Mouse (Mus musculus) left cerebral cortex, adult 18-20 months (tissue): Measurements from ENCODE around the gene Clcn2. TPM values are rescaled to one million over a fixed set of nuclear protein-coding genes. Genes with fewer than 3 reads are reported as not detected.
A peak's percentile ranks its signal among the peaks of the same experiment; 100 is the strongest.

ENCODE experiments used
- DNase-seq, 2 experiments: peaks; one replicate each; pipeline ENCODE4 v3.0.0; 2021 to 2022; ENCODE audit warnings: low spot score in 2 of 2, mixed read lengths in 1 of 2
- total RNA-seq, 2 experiments: library from RNA; stranded (reverse); gene quantifications; 2 replicates each; pipeline ENCODE4 v1.2.3; 2021

Gene Clcn2
- total RNA-seq, 2 experiments from 2014 or later = 54.8 to 67.2 TPM

- DNase-seq = peak; percentile 67 to 68
Observed at GRCm38 (mm10) chr16:20702522-20702893, 15.0 kb downstream of the Clcn2 start.

DNA sequence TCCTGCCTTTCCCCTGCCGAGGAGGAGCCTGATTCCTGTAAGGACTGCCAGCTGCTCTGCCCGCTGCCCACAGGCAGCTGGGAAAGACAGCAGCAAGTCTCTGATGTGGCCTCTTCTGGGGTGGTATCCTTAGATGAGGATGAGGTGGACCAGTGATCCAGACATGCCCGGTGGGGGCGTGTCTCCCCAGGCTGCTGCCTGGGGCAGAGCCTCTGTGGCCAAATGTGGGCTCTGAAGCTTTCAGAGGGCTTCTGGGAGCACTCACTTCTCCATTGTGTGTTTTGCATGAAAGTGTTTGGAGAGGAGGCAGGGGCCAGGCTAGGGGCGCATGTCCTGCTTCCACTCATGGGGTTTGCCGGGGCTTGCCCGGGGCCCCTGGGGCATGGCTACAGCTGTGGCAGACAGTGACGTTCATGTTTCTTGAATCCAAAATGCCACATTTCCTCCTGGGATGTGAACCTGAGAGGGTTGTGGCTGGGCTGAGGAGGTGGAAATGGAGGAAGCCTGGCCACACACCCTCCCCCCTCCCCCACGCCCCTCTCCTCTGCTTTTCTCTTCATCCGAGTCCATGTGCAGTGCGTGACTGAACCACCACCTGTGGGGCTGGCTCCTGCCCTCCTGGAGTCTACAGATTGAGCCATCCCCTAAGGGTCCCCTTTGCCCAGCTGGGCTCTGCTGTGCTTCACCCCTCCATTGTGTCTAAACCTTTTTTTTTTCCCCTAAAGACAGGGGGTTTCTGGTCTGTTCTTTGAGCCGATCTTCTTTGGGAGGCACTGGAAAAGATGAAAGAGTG, 15.6 kb downstream of the Clcn2 start:
- no peak for DNase-seq

GRCm38 (mm10) chr16:20701316-20701715, 16.2 kb downstream of the Clcn2 start:
- no peak for DNase-seq

DNA sequence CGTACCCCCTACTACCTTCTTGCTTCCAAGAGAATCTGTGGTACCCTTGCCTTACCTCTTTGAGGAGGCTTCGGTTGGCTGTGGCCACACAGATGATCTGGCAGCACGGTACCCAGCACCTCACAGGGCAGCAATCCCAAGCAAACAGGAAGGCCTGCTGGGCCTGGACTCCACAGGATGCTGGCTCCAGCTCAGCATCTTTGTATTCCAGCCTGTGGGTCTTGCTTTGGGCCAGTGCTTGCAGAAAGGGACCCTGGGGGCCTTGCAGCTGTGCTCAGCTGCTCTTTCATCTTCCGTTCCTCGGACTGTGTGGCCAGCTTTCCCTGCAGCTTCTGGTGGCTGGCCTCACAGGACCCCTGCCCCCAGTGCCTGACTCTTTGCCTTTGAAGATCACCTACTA, 17.5 kb downstream of the Clcn2 start:
- no peak for DNase-seq

- DNase-seq = no peak
Observed at GRCm38 (mm10) chr16:20699266-20699665, 18.3 kb downstream of the Clcn2 start.

DNA sequence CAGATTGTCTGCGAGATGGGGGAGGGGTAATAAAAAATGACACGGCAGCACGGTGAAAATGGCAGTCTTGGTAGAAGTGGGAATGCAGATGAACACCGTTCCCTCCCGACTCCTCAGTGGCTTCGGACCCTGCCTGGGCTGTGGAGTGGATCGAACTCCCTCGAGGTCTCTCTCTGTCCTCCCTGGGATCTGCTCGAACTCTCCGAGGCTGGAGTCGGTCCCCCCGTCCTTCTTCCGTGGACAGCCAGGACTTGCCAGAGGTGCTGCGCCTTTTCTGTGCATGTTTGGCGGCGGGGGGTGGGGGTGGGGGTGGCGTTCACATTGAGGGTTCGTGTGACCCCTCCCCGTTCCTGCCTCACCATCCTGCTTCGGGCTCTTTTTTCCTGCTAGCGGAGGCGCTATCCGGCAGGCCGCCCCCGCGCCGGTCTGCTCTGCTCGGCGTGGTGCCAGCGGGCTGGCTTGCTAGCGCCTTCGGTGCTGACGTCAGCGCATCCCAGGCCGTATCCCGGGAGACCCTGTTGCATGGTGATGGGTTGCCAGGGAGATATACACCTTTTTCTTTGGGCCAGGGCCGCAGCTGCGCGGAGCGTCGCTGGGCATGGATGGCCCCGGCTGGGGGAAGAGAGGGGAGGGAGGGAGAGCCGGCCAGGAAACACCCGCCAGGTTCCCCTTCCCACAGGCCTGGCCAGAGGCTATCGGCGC, 21.8 kb downstream of the Clcn2 start:
- DNase-seq = peak; percentile 98

DNA sequence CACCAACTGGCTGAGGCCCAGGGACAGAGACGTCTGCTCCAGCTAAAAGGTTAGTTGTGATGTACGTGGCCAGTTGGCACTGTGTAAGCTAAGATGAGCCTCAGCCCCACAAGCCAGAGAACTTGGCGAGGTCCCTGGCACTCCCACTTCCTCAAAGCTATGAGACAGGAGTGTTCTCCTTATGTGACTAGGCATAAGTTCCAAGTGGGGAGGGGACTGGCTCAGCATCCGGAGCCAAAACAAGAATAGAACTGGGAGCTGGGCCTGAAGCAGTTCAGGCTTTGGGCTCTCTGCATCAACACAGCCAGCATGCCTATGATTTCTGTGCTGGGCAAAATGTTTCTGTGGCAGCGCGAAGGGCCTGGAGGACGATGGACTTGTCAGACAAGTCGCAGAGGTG, 22.8 kb downstream of the Clcn2 start:
- DNase-seq = peak; percentile 71 to 76

- peak; percentile 95 for DNase-seq
Observed at GRCm38 (mm10) chr16:20693111-20693701, 24.3 kb downstream of the Clcn2 start, which contains the start of gene Fam131a. TSS of gene Fam131a (plus strand) at chr16:20693241.

GRCm38 (mm10) chr16:20692241-20692965, 25.1 kb downstream of the Clcn2 start:
- DNase-seq = peak in 1 of 2 experiments; percentile 17

- no peak for DNase-seq
Observed at GRCm38 (mm10) chr16:20691617-20692016, 25.9 kb downstream of the Clcn2 start.

- DNase-seq = no peak
Observed at GRCm38 (mm10) chr16:20690774-20691173, 26.8 kb downstream of the Clcn2 start.

GRCm38 (mm10) chr16:20677974-20678675, 39.4 kb downstream of the Clcn2 start:
- peak; percentile 74 to 86 for DNase-seq

GRCm38 (mm10) chr16:20677380-20677779, 40.2 kb downstream of the Clcn2 start:
- DNase-seq = no peak

GRCm38 (mm10) chr16:20676702-20677101, 40.8 kb downstream of the Clcn2 start:
- DNase-seq = no peak

DNA sequence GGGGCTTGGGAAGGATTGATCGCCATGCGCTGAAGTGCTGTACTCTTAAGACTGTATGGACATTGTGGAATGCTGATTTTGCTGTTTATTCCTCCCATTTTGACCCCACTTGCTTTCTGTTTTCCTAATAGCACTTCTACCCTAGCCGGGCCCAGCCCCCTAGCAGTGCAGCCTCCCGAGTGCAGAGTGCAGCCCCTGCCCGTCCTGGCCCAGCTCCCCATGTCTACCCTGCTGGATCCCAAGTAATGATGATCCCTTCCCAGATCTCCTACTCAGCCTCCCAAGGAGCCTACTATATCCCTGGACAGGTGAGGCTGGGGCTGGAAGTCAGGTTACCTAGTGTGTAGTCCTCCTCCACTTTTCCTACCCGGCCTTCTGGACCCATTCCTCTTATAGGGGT, 42.3 kb downstream of the Clcn2 start:
- no peak for DNase-seq

DNA sequence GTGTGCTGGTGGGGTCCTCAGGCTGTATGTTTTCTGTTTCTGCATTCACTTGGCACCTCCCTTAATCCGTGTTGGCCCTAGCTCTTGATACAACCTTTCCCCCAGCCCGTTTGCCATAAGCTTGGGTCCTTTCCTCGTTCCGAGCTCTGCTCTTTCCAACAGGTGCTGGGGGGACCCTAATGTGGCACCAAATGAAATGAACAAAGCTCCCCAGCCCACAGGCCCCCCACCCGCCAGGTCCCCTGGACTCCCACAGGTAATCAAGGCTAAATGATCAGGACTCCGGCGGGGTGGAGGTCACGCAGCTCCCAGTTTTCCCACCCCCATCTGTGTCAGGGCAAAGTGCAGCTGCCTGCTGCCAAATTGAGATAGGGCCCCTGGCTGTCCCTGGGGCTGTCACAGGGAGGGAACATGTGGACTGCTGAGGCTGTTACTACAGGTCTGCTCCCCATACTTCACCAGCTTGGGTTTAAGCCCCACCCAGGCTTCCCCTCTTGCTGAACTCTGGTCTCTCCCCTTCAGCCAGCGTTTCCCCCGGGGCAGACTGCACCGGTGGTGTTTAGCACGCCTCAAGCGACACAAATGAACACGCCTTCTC, 43.7 kb downstream of the Clcn2 start:
- no peak for DNase-seq

- peak in 1 of 2 experiments; percentile 34 for DNase-seq
Observed at GRCm38 (mm10) chr16:20672965-20673705, 44.4 kb downstream of the Clcn2 start.

DNA sequence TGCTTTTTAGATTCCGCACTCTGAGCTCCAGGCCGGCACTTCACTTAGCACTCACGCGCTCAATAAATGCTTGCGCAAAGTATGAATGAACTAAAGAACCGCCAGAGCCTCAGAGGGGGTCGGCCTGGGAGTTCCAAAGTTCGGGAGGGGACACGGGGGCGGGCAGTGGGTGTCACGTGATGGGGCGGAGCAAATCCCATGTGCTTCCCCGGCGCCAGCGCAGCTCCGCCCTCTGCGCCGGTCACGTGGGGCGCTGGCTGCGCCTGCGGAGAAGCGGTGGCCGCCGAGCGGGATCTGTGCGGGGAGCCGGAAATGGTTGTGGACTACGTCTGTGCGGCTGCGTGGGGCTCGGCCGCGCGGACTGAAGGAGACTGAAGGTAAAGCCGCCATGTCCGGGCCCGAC, 45.0 kb downstream of the Clcn2 start:
- DNase-seq = peak; percentile 95 to 98

GRCm38 (mm10) chr16:20671886-20672285, 45.7 kb downstream of the Clcn2 start:
- no peak for DNase-seq

GRCm38 (mm10) chr16:20670291-20670690, 47.3 kb downstream of the Clcn2 start:
- no peak for DNase-seq
